Mouse (Mus musculus): ENCODE data around the gene Scaf4. TPM values are rescaled to one million over a fixed set of nuclear protein-coding genes. Genes with fewer than 3 reads are reported as not detected.

Gene Scaf4
- polyA plus RNA-seq, 1 experiment from 2014 or later: 38.8 TPM

DNA sequence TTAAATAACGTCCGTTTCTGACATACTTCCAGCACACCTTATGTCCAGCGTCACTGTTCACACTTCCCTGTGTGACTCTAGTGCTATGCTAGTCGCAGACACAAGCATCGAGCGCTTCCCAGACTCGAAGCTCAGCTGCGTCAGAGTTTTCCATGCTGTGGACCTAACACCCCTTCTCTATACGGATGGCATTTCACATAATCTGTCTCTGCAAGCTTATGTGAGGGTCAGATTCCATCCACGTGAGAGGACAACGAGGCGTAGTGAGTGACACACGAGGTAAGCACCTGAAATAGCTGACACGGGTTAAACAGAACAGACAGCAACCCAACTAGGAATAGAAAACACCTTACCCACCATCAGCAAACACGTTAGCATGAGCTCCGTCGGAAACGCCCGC is 82.2 kb downstream of the Scaf4 start:
- Histone ChIP-seq H3K27ac (no peak overlapping the region), H3K4me1 (peaks cover 19% of the 10 kb centered on the region), H3K36me3 (no peaks in the 10 kb centered on the region), H3K27me3 (ENCODE audit: low read depth, poor library complexity, severe bottlenecking) (no peaks in the 10 kb centered on the region), H3K9me3 (replicated peaks) (no peaks in the 10 kb centered on the region), H3K4me3 (no peak overlapping the region)
- 76% methylated on average over 19 of the region's 19 CpGs for WGBS
- DNase-seq (ENCODE audit: low spot score): no peak

DNA sequence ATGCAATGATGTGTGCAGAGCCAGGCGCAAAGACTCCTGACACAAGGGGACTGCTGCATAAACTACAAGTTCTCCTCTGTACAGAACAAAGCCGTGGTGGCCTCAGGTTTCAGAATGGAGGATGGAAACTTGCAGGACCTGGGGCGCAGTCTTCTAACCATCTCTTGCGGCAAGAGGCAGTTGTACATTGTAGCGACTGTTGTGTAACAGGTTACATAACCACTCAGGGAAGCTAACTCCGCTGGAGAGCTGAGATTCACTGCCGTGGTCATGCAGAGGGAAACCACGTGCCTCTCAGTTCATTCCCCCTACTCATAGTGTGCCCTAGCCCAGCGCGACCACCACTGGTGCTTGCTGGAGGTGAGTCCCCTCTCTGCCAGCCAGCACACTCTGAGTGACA is 85.1 kb downstream of the Scaf4 start:
- WGBS: 91% methylated on average over 10 of the region's 10 CpGs
- Histone ChIP-seq H3K4me3 (no peak overlapping the region), H3K27me3 (ENCODE audit: low read depth, poor library complexity, severe bottlenecking) (no peaks in the 10 kb centered on the region), H3K9me3 (replicated peaks) (no peaks in the 10 kb centered on the region), H3K27ac (no peak overlapping the region), H3K4me1 (peaks cover 26% of the 10 kb centered on the region), H3K36me3 (no peaks in the 10 kb centered on the region)
- DNase-seq (ENCODE audit: low spot score): no peak

DNA sequence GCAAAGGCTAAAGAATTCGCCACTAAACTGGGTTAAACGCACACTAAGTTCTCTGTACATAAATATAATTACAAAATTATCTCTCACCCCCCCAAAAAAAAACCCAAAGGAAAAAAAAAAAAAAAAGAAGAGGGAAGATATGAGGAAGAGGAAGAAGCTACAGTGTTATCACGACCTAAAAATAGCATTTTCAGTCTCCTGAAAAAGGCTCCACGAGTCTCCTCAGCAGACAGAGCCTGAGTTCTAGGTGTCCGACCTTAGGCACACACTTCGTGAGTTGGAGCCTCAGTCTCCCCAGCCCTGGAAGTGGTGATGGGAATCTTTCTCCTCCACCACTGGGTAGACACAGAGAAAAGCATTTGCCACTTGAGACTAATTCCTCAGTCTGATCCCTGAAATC is 85.7 kb downstream of the Scaf4 start:
- no peaks in the 10 kb centered on the region for H3K9me3 ChIP-seq (replicated peaks)
- H3K36me3 ChIP-seq: no peaks in the 10 kb centered on the region
- no peak for DNase-seq (ENCODE audit: low spot score)
- H3K27ac ChIP-seq: no peak overlapping the region
- no peak overlapping the region for H3K4me3 ChIP-seq
- H3K4me1 ChIP-seq: peaks cover 26% of the 10 kb centered on the region
- WGBS: 92% methylated on average over 6 of the region's 6 CpGs
- H3K27me3 ChIP-seq (ENCODE audit: low read depth, poor library complexity, severe bottlenecking): no peaks in the 10 kb centered on the region

DNA sequence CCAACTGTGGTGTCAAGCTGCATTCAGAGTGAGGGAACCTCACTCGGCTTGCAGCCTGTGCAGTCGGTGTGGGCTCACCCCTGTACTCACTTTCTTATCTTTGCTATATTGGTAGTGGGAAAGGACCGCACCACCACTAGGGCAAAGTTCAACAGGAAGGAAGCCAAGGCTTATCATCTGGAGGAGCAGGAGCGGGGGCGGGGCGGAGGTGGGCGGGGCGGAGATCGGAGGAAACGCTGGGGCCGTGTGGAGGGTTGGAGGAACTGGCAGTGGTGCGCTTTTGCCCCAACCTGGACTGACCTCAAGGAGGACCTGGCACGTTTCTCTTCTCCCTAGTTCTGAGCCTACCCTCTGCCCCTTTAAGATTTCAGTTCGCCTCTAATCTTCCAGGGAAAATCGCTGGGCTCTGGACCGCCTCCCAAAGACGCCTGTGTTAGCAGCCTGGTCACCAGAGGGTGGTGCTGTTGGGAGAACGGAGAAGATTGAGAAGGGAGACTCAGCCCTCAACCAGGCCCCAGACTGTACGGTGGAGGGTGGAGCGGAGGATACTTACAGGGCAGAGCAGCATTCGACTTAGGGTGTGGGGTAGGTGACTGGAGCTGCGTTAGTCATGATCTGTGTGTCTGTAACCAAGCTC is 86.8 kb downstream of the Scaf4 start:
- WGBS: 5% methylated on average over 22 of the region's 22 CpGs
- H3K4me1 ChIP-seq: peaks cover 22% of the 10 kb centered on the region
- H3K27ac ChIP-seq: peak overlapping the region; percentile 85
- no peaks in the 10 kb centered on the region for H3K27me3 ChIP-seq (ENCODE audit: low read depth, poor library complexity, severe bottlenecking)
- no peaks in the 10 kb centered on the region for H3K36me3 ChIP-seq
- DNase-seq (ENCODE audit: low spot score): peak; percentile 82
- H3K4me3 ChIP-seq: peak overlapping the region; percentile 53
- no peaks in the 10 kb centered on the region for H3K9me3 ChIP-seq (replicated peaks)

DNA sequence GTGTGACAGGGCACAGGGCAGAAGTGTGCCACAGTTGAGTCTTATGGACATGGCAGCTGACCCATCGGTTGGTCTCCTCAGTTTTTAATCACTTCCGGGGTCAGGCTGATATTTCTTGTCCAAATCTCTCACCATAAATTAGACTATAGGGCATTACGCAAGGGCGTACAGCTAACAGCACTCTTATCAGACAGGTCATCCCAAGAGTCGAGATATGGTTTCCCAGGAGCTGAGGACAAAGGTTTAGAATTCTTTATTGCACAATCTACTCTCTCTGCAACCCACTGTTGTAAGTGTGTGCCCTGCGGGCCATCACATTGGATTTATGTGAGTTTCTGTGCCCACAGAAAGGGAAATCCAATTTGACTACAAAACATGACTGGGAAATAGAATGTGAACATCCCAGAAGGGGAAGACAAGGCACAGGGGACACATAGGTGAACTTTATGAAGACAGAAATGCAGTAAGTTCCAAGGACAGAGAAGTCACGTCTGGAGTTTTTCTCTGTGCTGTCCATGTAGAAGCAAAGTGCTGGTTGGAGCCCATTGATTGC is 87.5 kb downstream of the Scaf4 start:
- Histone ChIP-seq H3K9me3 (replicated peaks) (no peaks in the 10 kb centered on the region), H3K4me3 (peak overlapping the region; percentile 53; the same call in 1 of the 2 replicates), H3K36me3 (no peaks in the 10 kb centered on the region), H3K27me3 (ENCODE audit: low read depth, poor library complexity, severe bottlenecking) (no peaks in the 10 kb centered on the region), H3K27ac (peak overlapping the region; percentile 85), H3K4me1 (peaks cover 18% of the 10 kb centered on the region)
- 87% methylated on average over 7 of the region's 7 CpGs for WGBS
- no peak for DNase-seq (ENCODE audit: low spot score)

DNA sequence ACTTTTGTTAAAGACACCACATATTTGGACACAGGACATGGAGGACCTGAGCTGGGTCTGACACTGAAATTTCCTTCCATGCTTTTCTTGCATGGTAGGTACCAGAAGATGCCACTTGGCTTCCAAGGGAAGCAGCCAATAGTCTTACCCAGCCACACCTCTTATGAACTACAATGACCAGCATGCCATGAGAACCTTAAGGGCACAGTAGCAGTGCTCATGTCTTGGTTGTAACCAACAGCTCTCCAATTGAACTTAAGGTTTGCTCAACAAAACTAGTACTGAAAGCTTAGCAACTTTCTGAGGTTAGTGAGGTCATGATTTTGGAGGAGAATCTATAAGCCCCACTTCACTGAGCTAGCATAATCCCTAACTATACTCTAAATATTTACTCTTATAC is 90.6 kb downstream of the Scaf4 start:
- no peak for DNase-seq (ENCODE audit: low spot score)
- Histone ChIP-seq H3K4me3 (no peak overlapping the region), H3K9me3 (replicated peaks) (no peaks in the 10 kb centered on the region), H3K27ac (no peak overlapping the region), H3K27me3 (ENCODE audit: low read depth, poor library complexity, severe bottlenecking) (no peaks in the 10 kb centered on the region), H3K4me1 (peaks cover 18% of the 10 kb centered on the region), H3K36me3 (no peaks in the 10 kb centered on the region)

DNA sequence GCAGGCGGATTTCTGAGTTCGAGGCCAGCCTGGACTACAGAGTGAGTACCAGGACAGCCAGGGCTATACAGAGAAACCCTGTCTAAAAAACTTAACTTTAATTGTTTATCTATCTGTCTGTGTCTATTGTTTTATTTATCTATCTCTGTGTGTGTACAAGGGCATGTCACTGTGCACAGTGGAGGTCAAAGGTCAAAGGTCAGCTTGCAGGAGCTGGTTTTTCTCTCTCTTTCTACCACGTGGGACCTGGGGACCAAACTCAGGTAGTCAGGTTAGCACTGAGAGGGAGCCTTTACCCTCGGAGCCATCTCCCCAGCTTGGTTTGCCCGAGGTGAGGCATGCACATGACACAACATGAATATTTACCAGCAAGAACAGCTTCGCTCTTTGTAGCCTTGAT is 93.0 kb downstream of the Scaf4 start:
- no peaks in the 10 kb centered on the region; the same call in 1 of the 2 replicates for H3K27me3 ChIP-seq (ENCODE audit: low read depth, poor library complexity, severe bottlenecking)
- H3K4me3 ChIP-seq: no peak overlapping the region
- 76% methylated on average over 6 of the region's 6 CpGs for WGBS
- peaks cover 12% of the 10 kb centered on the region for H3K4me1 ChIP-seq
- DNase-seq (ENCODE audit: low spot score): no peak
- no peak overlapping the region for H3K27ac ChIP-seq
- no peaks in the 10 kb centered on the region for H3K9me3 ChIP-seq (replicated peaks)
- no peaks in the 10 kb centered on the region for H3K36me3 ChIP-seq

DNA sequence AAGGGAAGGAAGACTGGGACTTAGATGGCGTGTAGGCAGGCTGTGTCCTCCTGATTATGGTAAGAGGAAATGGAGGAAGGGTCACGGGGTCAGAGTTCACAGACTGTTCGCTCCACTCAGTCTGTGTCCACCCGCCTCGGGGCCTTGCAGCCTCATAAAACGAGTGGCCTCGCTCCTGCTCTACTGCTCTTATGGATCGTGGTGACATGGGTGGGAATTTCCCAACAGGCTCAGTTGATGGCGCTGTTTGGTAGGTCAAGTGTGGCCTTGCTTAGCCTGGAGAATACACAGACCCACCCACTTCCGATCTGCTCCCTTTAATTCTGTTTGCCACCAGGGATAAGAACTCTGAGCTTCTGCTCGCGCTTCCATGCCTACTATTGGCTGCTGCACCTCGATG is 96.8 kb downstream of the Scaf4 start:
- 23% methylated on average over 13 of the region's 13 CpGs for WGBS
- Histone ChIP-seq H3K9me3 (replicated peaks) (no peaks in the 10 kb centered on the region), H3K27me3 (ENCODE audit: low read depth, poor library complexity, severe bottlenecking) (no peaks in the 10 kb centered on the region; the same call in 1 of the 2 replicates), H3K4me1 (peaks cover 12% of the 10 kb centered on the region), H3K4me3 (no peak overlapping the region), H3K36me3 (no peaks in the 10 kb centered on the region), H3K27ac (no peak overlapping the region)
- peak; percentile 63 for DNase-seq (ENCODE audit: low spot score)

DNA sequence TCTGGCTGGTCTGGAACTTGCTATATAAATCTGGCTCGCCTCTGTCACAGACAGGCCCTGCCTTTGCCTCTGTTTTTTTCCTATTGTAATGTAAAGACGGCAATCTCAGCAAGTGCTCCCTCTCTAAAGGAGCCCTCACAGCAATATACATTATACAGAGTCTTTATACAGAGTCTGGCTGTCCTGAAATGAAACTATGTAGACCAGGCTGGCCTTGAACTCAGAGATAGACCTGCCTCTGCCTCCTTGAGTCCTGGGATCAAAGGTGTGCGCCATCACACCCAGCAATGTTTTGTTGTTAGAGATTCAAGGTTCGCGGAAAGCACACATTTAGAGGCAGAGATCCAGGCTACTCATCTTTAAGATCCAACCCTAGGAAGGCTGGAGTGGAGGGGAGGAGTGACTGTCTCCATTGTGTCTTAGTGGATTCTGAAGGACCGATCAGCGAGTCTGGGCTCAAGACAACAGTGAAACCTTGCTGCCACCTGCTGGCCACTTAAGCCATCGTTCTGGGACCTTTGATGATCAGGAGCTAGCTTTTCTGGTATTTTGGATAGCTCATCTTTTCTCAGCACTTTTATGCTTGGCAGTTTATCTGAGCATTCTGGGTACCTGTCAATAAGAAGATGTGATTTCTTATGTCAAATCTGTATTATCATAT is 98.2 kb downstream of the Scaf4 start:
- no peaks in the 10 kb centered on the region for H3K9me3 ChIP-seq (replicated peaks)
- DNase-seq (ENCODE audit: low spot score): peak; percentile 85
- H3K36me3 ChIP-seq: no peaks in the 10 kb centered on the region
- WGBS: 45% methylated on average over 8 of the region's 8 CpGs
- peaks cover 12% of the 10 kb centered on the region for H3K4me1 ChIP-seq
- no peak overlapping the region for H3K4me3 ChIP-seq
- H3K27me3 ChIP-seq (ENCODE audit: low read depth, poor library complexity, severe bottlenecking): no peaks in the 10 kb centered on the region; the same call in 1 of the 2 replicates
- no peak overlapping the region for H3K27ac ChIP-seq

DNA sequence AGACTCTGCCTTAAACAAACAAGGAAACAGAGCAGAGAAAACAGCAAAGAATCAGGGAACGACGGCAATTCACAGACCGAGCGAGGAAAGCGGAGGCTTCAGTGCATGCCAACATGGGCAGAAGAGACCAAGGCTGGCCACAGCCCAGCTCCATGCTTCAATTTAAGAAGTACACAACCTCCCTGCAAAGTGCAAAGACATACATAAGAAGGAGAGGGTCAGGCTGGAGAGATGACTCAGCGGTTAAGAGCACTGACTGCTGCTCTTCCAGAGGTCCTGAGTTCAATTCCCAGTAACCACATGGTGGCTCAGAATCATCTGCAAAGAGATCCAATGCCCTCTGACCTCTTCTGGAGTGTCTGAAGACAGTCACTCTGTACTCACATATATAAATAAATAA is 100.2 kb downstream of the Scaf4 start:
- no peak for DNase-seq (ENCODE audit: low spot score)
- WGBS: 84% methylated on average over 6 of the region's 6 CpGs
- Histone ChIP-seq H3K27me3 (ENCODE audit: low read depth, poor library complexity, severe bottlenecking) (no peaks in the 10 kb centered on the region; the same call in 1 of the 2 replicates), H3K4me1 (peaks cover 12% of the 10 kb centered on the region), H3K27ac (no peak overlapping the region), H3K9me3 (replicated peaks) (no peaks in the 10 kb centered on the region), H3K4me3 (no peak overlapping the region), H3K36me3 (no peaks in the 10 kb centered on the region)

DNA sequence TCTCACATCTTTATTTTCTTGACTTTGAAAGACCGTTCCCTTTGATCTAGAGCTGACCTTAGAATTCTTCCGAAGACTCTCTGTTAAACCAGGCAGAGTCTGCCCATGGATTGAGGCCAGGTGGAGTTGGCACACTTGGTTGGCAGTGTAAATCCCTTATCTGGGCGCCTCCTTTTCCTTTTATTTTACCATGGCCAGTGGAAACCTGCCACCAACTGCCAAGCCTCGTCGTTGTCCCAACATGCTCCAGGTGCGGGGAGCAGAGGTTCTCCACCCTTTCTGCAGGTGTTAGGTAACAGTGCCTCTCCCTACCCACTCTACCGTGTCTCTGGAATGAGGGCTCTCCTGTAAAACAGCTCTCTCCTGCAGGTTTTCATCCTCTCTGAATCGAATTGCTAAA is 102.6 kb downstream of the Scaf4 start:
- H3K27me3 ChIP-seq (ENCODE audit: low read depth, poor library complexity, severe bottlenecking): no peaks in the 10 kb centered on the region; the same call in 1 of the 2 replicates
- H3K36me3 ChIP-seq: no peaks in the 10 kb centered on the region
- no peak overlapping the region for H3K27ac ChIP-seq
- DNase-seq (ENCODE audit: low spot score): no peak
- H3K9me3 ChIP-seq (replicated peaks): no peaks in the 10 kb centered on the region
- 92% methylated on average over 8 of the region's 8 CpGs for WGBS
- H3K4me1 ChIP-seq: 0 out of 2 replicates have a peak, but pooled peaks cover under 1% of the 10 kb centered on the region
- no peak overlapping the region for H3K4me3 ChIP-seq

DNA sequence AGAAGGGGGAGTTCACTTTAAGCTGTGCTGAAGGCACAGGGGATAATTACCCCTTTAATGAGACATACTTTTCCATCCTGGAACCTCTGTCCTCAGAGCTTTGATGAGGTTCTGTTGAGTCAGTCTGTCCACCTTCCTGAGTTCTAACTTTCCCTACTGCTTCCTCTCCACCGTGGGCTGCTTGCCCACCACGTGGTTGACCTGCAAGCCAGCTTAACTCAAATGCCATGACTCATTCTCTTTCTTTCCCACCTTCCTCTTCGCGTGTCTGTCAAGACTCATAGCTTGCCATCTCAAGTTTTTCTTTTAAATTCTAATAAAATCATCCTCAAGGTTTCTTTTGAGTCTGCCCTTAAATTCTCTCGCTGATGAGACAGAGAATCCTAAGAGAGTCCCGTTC is 103.3 kb downstream of the Scaf4 start:
- Histone ChIP-seq H3K36me3 (no peaks in the 10 kb centered on the region), H3K27me3 (ENCODE audit: low read depth, poor library complexity, severe bottlenecking) (no peaks in the 10 kb centered on the region), H3K4me1 (no peaks in the 10 kb centered on the region), H3K9me3 (replicated peaks) (no peaks in the 10 kb centered on the region), H3K4me3 (no peak overlapping the region), H3K27ac (no peak overlapping the region)
- 81% methylated on average over 6 of the region's 6 CpGs for WGBS
- DNase-seq (ENCODE audit: low spot score): no peak

DNA sequence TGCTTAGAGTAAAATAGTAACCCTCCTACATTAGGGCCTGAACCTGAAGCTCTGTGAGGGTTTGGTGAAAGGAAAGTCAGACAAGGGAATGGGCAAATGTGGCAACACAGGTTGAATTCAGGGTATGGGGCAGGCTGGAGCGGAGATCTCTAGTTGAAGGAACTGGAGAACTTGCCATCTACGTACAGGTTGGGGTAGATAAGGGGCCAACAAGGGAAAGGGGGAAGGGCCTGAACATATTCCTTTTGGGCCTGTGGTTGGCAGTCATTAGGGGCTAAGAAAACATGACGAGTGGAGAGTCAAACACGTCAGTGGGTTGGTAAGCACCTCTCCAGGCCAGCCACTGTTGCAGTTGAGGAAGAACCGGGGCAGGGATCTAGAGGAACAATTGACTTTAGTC is 104.4 kb downstream of the Scaf4 start:
- H3K36me3 ChIP-seq: no peaks in the 10 kb centered on the region
- DNase-seq (ENCODE audit: low spot score): no peak
- H3K4me3 ChIP-seq: no peak overlapping the region
- H3K27ac ChIP-seq: no peak overlapping the region
- no peaks in the 10 kb centered on the region for H3K27me3 ChIP-seq (ENCODE audit: low read depth, poor library complexity, severe bottlenecking)
- no peaks in the 10 kb centered on the region for H3K4me1 ChIP-seq
- H3K9me3 ChIP-seq (replicated peaks): no peaks in the 10 kb centered on the region
- WGBS: 92% methylated on average over 5 of the region's 5 CpGs
